Comparison of ENCODE assay signal across 9 mouse cellular contexts in the genomic region with DNA sequence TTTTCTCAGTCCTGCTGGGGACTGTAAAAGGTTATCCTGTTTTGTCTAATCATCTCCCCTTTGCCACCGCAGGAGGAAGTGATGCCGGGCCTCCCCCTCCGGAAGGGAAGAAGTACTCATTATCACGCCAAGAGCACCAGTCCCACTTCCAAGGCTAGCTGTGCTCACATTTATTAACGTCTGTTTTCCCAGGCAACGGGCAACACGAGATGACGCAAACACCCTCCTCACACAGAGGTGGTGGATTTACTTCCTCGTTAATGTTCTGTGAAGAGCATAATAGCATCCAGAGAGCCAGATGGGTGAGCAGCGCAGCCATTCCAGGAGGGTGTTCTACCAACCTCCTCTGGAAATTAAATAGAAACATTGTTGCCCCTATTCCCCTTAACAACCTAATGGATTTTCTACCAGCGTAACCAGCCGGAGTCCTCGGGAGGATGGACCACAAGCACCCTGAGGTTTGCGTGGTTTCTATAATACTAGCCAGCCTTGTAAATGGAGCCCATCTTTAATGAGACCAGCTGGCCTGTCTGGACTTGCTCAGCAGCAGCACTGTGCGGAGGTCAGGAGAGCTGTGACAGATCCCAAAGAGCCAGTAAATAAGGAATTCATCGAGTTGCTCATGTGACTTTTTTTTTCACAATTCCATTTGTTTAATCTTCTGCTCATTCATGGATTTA. TPM values are rescaled to one million over a fixed set of nuclear protein-coding genes. Genes with fewer than 3 reads are reported as not detected.
A peak's percentile ranks its signal among the peaks of the same experiment; 100 is the strongest.
DNase-seq lines count a peak whose midpoint lies in the region; ATAC-seq and TF ChIP-seq lines count a peak whose summit lies in the region.
"Had no signal": no experiment of that assay in that cellular context is flagged by ENCODE, and none has a peak within 500 bp of the region (broad histone marks: within the 10 kb centered on the region; RNA-seq: fewer than 3 reads in every experiment).

No protein-coding gene starts in this region.

- H3K4me1 ChIP-seq in hindbrain, embryonic 10.5 days (replicated peaks): peaks cover 16% of the 10 kb centered on the region
- H3K4me1 ChIP-seq in hindbrain, embryonic 11.5 days (replicated peaks; ENCODE audit: control insufficient read depth, insufficient read depth, low read length): 0 out of 2 replicates have a peak, but pooled peaks cover 2% of the 10 kb centered on the region
- H3K4me1 ChIP-seq in hindbrain, postnatal 0 days (ENCODE audit: insufficient read depth, low read length): no peaks in the 10 kb centered on the region; the same call in 1 of the 2 replicates

- no peaks in the 10 kb centered on the region for H3K27me3 ChIP-seq in hindbrain, embryonic 10.5 days (ENCODE audit: insufficient read depth, poor library complexity, severe bottlenecking)
- H3K27me3 ChIP-seq in hindbrain, embryonic 11.5 days (ENCODE audit: control insufficient read depth, insufficient read depth, low read length): no peaks in the 10 kb centered on the region
- no peaks in the 10 kb centered on the region for H3K27me3 ChIP-seq in hindbrain, postnatal 0 days (ENCODE audit: insufficient read depth, low read length)
- H3K27me3 ChIP-seq: heart, embryonic 15.5 days had no signal

- no peak for DNase-seq in hindbrain, embryonic 10.5 days (ENCODE audit: low spot score)
- DNase-seq in hindbrain, embryonic 11.5 days (ENCODE audit: low spot score): no peak
- DNase-seq in hindbrain, postnatal 0 days (ENCODE audit: low spot score): peak; percentile 62
- DNase-seq in spleen, postnatal 36 days (ENCODE audit: low spot score in 2 of 2): no peak
- no peak for DNase-seq in yolk sac, embryonic 10.5 days (ENCODE audit: low spot score)
- DNase-seq in layer of hippocampus, postnatal 36 days: no peak

- ATAC-seq in hindbrain, embryonic 11.5 days (ENCODE audit: low FRiP score): no peak
- peak; percentile 77 for ATAC-seq in activated CD4-positive, CD25-positive, alpha-beta regulatory T cell, adult 4 months
- ATAC-seq in hindbrain, postnatal 0 days: peak; percentile 64; the same call in 1 of the 2 replicates
- peak; percentile 75 for ATAC-seq in megakaryocyte progenitor cell, adult 5-6 weeks (replicated peaks; ENCODE audit: poor library complexity)

- no peak for TF ChIP-seq CTCF in hindbrain, postnatal 0 days (IDR thresholded peaks at IDR 0.05; ENCODE audit: low read depth)

- H3K4me2 ChIP-seq in hindbrain, embryonic 11.5 days (replicated peaks; ENCODE audit: low read depth, low read length): no peak overlapping the region
- no peak overlapping the region for H3K4me2 ChIP-seq in hindbrain, postnatal 0 days (ENCODE audit: low read depth, low read length)
- H3K4me2 ChIP-seq: heart, embryonic 15.5 days had no signal

- no peak overlapping the region for H3K9ac ChIP-seq in hindbrain, embryonic 11.5 days (ENCODE audit: low read depth, low read length)
- no peak overlapping the region for H3K9ac ChIP-seq in hindbrain, postnatal 0 days (replicated peaks; ENCODE audit: low read length)
- H3K9ac ChIP-seq: heart, embryonic 15.5 days had no signal

- no peaks in the 10 kb centered on the region for H3K36me3 ChIP-seq in hindbrain, embryonic 10.5 days
- H3K36me3 ChIP-seq in hindbrain, embryonic 11.5 days (ENCODE audit: control insufficient read depth, insufficient read depth, low read length): no peaks in the 10 kb centered on the region
- H3K36me3 ChIP-seq in hindbrain, postnatal 0 days (ENCODE audit: insufficient read depth, low read length): no peaks in the 10 kb centered on the region
- H3K36me3 ChIP-seq: heart, embryonic 15.5 days had no signal

- 82% methylated on average over 16 of the region's 16 CpGs for WGBS in hindbrain, embryonic 10.5 days
- WGBS in hindbrain, embryonic 11.5 days: 78% methylated on average over 16 of the region's 16 CpGs
- 45% methylated on average over 16 of the region's 16 CpGs for WGBS in hindbrain, postnatal 0 days

- H3K27ac ChIP-seq in hindbrain, embryonic 10.5 days: peak overlapping the region; percentile 62
- no peak overlapping the region for H3K27ac ChIP-seq in hindbrain, embryonic 11.5 days (ENCODE audit: low read depth, low read length)
- H3K27ac ChIP-seq in hindbrain, postnatal 0 days: 0 out of 2 replicates have a peak overlapping the region, but pooled peaks have one; percentile 20
- H3K27ac ChIP-seq: heart, embryonic 15.5 days had no signal

- H3K9me3 ChIP-seq in hindbrain, embryonic 10.5 days: no peaks in the 10 kb centered on the region
- no peaks in the 10 kb centered on the region for H3K9me3 ChIP-seq in hindbrain, embryonic 11.5 days (ENCODE audit: control insufficient read depth, low read length)
- H3K9me3 ChIP-seq in hindbrain, postnatal 0 days (ENCODE audit: low read length): no peaks in the 10 kb centered on the region
- H3K9me3 ChIP-seq: heart, embryonic 15.5 days had no signal

- H3K4me3 ChIP-seq in hindbrain, embryonic 10.5 days: no peak overlapping the region
- no peak overlapping the region for H3K4me3 ChIP-seq in hindbrain, embryonic 11.5 days (ENCODE audit: low read depth, low read length)
- H3K4me3 ChIP-seq in hindbrain, postnatal 0 days (ENCODE audit: low read length): no peak overlapping the region
- H3K4me3 ChIP-seq: heart, embryonic 15.5 days had no signal

RNA-seq across cellular contexts. Expression of a gene that starts 28.1 kb away (rescaled TPM):
- 1.3 and 1.8 TPM in 2 replicates for polyA plus RNA-seq in hindbrain, embryonic 10.5 days (2016; fragmentation: Nextera tagmentation; extraction: Ambion mirVana)
- polyA plus RNA-seq in hindbrain, embryonic 11.5 days (2014; fragmentation: Nextera tagmentation; extraction: Ambion mirVana): 1.7 and 2.4 TPM in 2 replicates
- 1 to 10 TPM; 3.3 to 5.5 TPM for polyA plus RNA-seq in activated CD4-positive, CD25-positive, alpha-beta regulatory T cell, adult 4 months (2017; shearing (Covaris generic))
- total RNA-seq in hindbrain, postnatal 0 days (2014; rRNA removed): 28.5 and 30.3 TPM in 2 replicates
- polyA plus RNA-seq in hindbrain, postnatal 0 days (2015; fragmentation: Nextera tagmentation; extraction: Ambion mirVana): 13.4 and 14.3 TPM in 2 replicates
- total RNA-seq in megakaryocyte progenitor cell, adult 5-6 weeks (2015): 0.77 TPM in 1 of 2 replicates, not detected in the other
- 0.07 TPM in 1 of 2 replicates, not detected in the other for total RNA-seq in megakaryocyte progenitor cell, adult 5-6 weeks (2017)
- 10 to 100 TPM; 12.8 to 15.0 TPM for total RNA-seq in layer of hippocampus, postnatal 36 days (2021)
